Mouse (Mus musculus) ES-E14 (cell line): Measurements from ENCODE around the gene Olfr58. TPM values are rescaled to one million over a fixed set of nuclear protein-coding genes. Genes with fewer than 3 reads are reported as not detected.
"Not testable (repeated sequence)": the region's sequence is repeated elsewhere in the genome, so short reads cannot be mapped to it uniquely, and the experiment has no call there.

Experiments used
- DNase-seq: peaks from one replicate; pipeline ENCODE4 v3.0.0-alpha.2; 2013; ENCODE audit warnings: low read depth, low spot score
- H3K27ac ChIP-seq: 2 replicates; pipeline ENCODE4 v1.5.1; 2012; ENCODE audit warnings: low read depth, mild to moderate bottlenecking, low read length, moderate library complexity, mixed read lengths; ENCODE audit not compliant: poor library complexity, insufficient read depth, severe bottlenecking
- H3K36me3 ChIP-seq: 2 replicates; pipeline ENCODE4 v1.6.1; 2012; ENCODE audit warnings: mild to moderate bottlenecking, low read length, moderate library complexity, mixed read lengths; ENCODE audit not compliant: control insufficient read depth, poor library complexity, insufficient read depth, severe bottlenecking
- H3K4me1 ChIP-seq, 2 experiments: fragments of 150-350 bp in 1 of 2; sonication (generic) in 1 of 2; 2 replicates each; pipeline ENCODE4 v1.6.1; 2012; ENCODE audit warnings: low read length in 2 of 2, mild to moderate bottlenecking in 1 of 2, mixed read lengths in 1 of 2; ENCODE audit not compliant: control insufficient read depth in 2 of 2, insufficient read depth in 2 of 2, poor library complexity in 1 of 2
- H3K4me3 ChIP-seq, 2 experiments: fragments of 150-350 bp in 1 of 2; sonication (generic) in 1 of 2; 2 replicates each; pipeline ENCODE4 v1.5.1; 2012; ENCODE audit warnings: low read length in 2 of 2, low read depth in 1 of 2, mild to moderate bottlenecking in 1 of 2, mixed read lengths in 1 of 2; ENCODE audit not compliant: insufficient read depth in 1 of 2, poor library complexity in 1 of 2, severe bottlenecking in 1 of 2
- H3K9ac ChIP-seq: 2 replicates; pipeline ENCODE4 v1.6.1; 2012; ENCODE audit warnings: low read depth, mild to moderate bottlenecking, low read length, mixed read lengths; ENCODE audit not compliant: poor library complexity, insufficient read depth, severe bottlenecking
- H3K9me3 ChIP-seq: fragments of 150-350 bp; sonication (generic); 2 replicates; pipeline ENCODE4 v1.6.1; 2012; ENCODE audit warnings: low read depth, mild to moderate bottlenecking, low read length; ENCODE audit not compliant: control insufficient read depth, insufficient read depth
- CHD2 ChIP-seq: IDR thresholded peaks from 2 replicates; pipeline ENCODE4 v1.6.1; 2014; ENCODE audit warnings: mild to moderate bottlenecking, low read depth, low read length, inconsistent platforms
- HCFC1 ChIP-seq: IDR thresholded peaks from 2 replicates; pipeline ENCODE4 v1.6.1; 2012; ENCODE audit warnings: low read length, inconsistent platforms, borderline replicate concordance; ENCODE audit not compliant: insufficient read depth
- MAFK ChIP-seq: IDR thresholded peaks from 2 replicates; pipeline ENCODE4 v1.6.1; 2014; ENCODE audit warnings: mild to moderate bottlenecking, low read depth, low read length, inconsistent platforms; ENCODE audit not compliant: insufficient read depth
- ZC3H11A ChIP-seq: IDR thresholded peaks from 2 replicates; pipeline ENCODE4 v1.6.1; 2012; ENCODE audit warnings: low read depth, mild to moderate bottlenecking, inconsistent platforms, low read length, borderline replicate concordance
- ZNF384 ChIP-seq: IDR thresholded peaks from 2 replicates; pipeline ENCODE4 v1.6.1; 2012; ENCODE audit warnings: low read depth, low read length, inconsistent platforms
- in situ Hi-C, 2 experiments: fragments of 600-800 bp; cut with MboI; formaldehyde crosslinking; loops; one replicate each; pipeline ENCODE4 v1.15.1; 2025; ENCODE audit warnings: low sequenced_read_pairs in 2 of 2, inconsistent platforms in 1 of 2; ENCODE audit not compliant: unreplicated experiment in 2 of 2
- total RNA-seq: library from RNA; depleted of rRNA; stranded (reverse); fragments of 300-350 nt; gene quantifications from 2 replicates; pipeline ENCODE4 v1.2.3, GENCODE M21; 2012; rRNA removed

The Olfr58 gene
- total RNA-seq, result not detected in 2 replicates

DNA sequence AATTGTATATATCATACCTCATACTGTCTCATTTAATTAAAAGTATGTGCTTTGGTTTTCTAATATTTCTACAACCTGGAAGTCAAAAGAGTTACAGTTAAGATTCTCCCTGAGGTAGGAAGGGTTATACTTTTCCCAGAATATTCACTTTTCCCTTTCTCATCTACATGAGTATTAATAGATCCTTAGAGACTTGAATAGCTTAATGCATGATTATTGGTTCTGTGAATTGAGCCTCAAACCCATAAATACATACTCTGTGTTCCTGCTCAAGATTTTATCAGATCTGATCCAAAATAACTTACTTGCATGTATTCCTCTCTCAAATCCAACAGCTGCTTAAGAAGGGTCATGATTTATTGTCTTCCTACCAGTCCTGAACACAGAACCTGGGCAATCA, at the start of gene Olfr58:
TSS of gene Olfr58 (plus strand) at position 301 of the 400 bp plus-strand sequence.
- H3K4me1 ChIP-seq, result no peaks in the 10 kb centered on the region
- H3K4me3 ChIP-seq, result no peak within 1 kb of the TSS
- no peaks in the 10 kb centered on the region for H3K9me3 ChIP-seq
- no peak for DNase-seq
- H3K36me3 ChIP-seq, result no peaks in the 10 kb centered on the region
- H3K9ac ChIP-seq, result no peak within 1 kb of the TSS
- in situ Hi-C loops, result no loop called here
- TF ChIP-seq ZNF384, result no peak
- TF ChIP-seq ZC3H11A, result no peak
- no peak for TF ChIP-seq HCFC1
- no peak for TF ChIP-seq CHD2
- no peak for TF ChIP-seq MAFK
- H3K27ac ChIP-seq, result no peak within 1 kb of the TSS

DNA sequence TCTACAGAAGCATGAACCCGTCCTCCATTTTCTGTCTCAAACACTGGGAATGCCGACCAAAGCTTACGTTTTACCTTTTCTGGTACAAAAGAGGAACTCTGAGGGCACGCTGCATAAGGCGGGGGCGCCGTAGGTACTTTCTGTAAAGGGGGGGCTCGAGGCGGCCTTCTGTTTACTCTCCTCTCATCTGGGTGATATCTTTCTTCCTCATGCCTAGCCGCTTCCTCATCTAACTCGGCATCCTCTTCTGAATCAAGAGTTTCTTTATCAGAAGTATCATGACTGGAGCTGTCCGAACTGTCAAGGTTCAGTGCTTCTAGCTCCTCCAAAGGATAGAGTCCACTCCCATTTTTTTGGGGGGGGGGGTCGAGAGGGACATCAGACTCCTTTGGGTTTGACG, 10.9 kb upstream of the Olfr58 start:
- Histone ChIP-seq H3K27ac (no peak overlapping the region), H3K4me3 (no peak overlapping the region), H3K4me1 (no peaks in the 10 kb centered on the region), H3K9me3 (no peaks in the 10 kb centered on the region; the same call in 1 of the 2 replicates), H3K36me3 (no peaks in the 10 kb centered on the region), H3K9ac (no peak overlapping the region)
- in situ Hi-C loops, result no loop called here
- no peak for TF ChIP-seq ZNF384
- TF ChIP-seq CHD2, result no peak
- TF ChIP-seq HCFC1, result no peak
- no peak for TF ChIP-seq MAFK
- no peak for TF ChIP-seq ZC3H11A
- DNase-seq, result no peak

DNA sequence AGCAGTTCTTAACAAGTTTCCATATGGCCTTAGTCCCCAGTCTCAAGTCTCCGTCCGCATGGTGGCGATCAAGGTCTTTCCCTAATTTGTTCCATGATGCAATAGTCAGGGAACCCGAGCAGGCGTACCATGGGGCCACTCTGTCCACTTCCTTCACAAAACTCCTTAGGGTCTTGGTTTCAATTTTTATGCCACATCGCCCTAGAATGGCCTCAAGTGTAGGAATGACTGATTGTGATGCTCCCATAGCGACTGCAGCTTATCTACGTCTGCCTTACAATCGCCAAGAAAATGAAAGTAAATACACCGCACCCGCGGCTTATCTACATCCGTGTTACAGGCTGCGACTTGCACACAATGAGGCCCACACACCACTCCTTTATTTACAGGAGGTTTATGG, 10.4 kb upstream of the Olfr58 start:
- H3K9me3 ChIP-seq, result no peaks in the 10 kb centered on the region
- in situ Hi-C loops, result no loop called here

DNA sequence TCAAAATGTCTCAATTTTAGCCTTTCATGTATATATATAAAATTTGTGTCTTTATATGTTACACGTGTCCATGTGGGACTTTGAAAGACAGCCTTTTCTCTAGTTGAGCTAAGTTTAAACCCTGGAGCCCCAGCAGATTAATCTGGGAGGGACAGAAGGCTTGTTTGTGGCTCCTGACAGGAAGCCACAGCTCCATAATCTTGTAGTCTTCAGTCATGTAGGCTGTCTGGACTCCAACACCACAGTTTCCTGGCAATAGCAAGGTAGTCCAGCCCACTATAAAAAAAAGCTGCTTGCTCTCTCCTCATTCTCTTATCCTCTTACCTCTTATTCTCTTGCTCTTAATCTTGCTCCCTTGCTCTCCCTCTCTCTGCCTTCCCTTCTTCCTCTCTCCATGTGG, 22.9 kb downstream of the Olfr58 start:
- in situ Hi-C loops, result no loop called here
- Histone ChIP-seq H3K9ac (no peak overlapping the region), H3K9me3 (no peaks in the 10 kb centered on the region; the same call in 1 of the 2 replicates), H3K36me3 (no peaks in the 10 kb centered on the region), H3K4me3 (no peak overlapping the region), H3K27ac (no peak overlapping the region), H3K4me1 (no peaks in the 10 kb centered on the region)
- TF ChIP-seq HCFC1, result no peak
- no peak for TF ChIP-seq MAFK
- no peak for TF ChIP-seq CHD2
- TF ChIP-seq ZNF384, result no peak
- no peak for TF ChIP-seq ZC3H11A
- DNase-seq, result no peak

More for the DNA sequence above, 10.4 kb upstream of the Olfr58 start:
- Histone ChIP-seq H3K27ac (no peak overlapping the region), H3K9ac (no peak overlapping the region), H3K4me1 (no peaks in the 10 kb centered on the region), H3K36me3 (no peaks in the 10 kb centered on the region), H3K4me3 (no peak overlapping the region)
- TF ChIP-seq MAFK (no peak), ZNF384 (no peak), HCFC1 (no peak), ZC3H11A (no peak), CHD2 (no peak)
- DNase-seq, result no peak

DNA sequence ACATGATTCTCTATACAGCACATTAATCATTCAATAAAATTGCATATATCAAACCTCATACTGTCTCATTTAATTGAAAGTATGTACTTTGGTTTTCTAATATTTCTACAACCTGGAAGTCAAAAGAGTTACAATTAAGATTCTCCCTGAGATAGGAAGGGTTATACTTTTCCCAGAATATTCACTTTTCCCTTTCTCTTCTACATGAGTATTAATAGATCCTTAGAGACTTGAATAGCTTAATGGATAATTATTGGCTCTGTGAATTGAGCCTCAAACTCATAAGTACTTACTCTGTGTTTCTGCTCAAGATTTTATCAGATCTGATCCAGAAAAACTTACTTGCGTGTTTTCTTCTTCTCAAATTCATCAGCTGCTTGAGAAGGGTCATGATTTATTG, 24.5 kb downstream of the Olfr58 start, which contains the start of gene Olfr859:
TSS of gene Olfr859 (plus strand) at position 301 of the 400 bp plus-strand sequence.
- H3K4me1 ChIP-seq, H3K27ac ChIP-seq, H3K9me3 ChIP-seq, H3K4me3 ChIP-seq, H3K36me3 ChIP-seq, H3K9ac ChIP-seq, in situ Hi-C loops, DNase-seq: not testable (repeated sequence)

Other genes with a start within 250 kb of the Olfr58 start
- gene Olfr853, start 239.2 kb upstream of the Olfr58 start, total RNA-seq, result not detected in 2 replicates
- gene Olfr854, start 212.9 kb upstream of the Olfr58 start, total RNA-seq, result not detected in 2 replicates
- not detected in 2 replicates for gene Olfr855, start 197.7 kb upstream of the Olfr58 start, total RNA-seq
- gene Zfp317, start 158.2 kb upstream of the Olfr58 start, total RNA-seq, result 24.9 and 27.5 TPM in 2 replicates
- not detected in 2 replicates for gene Olfr857, start 70.8 kb upstream of the Olfr58 start, total RNA-seq
- gene Olfr859, start 24.6 kb downstream of the Olfr58 start, total RNA-seq, result not detected in 2 replicates
- gene Olfr860, start 69.5 kb downstream of the Olfr58 start, total RNA-seq, result not detected in 2 replicates
- gene Olfr862, start 107.7 kb downstream of the Olfr58 start, total RNA-seq, result not detected in 2 replicates
- gene Olfr77, start 136.6 kb downstream of the Olfr58 start, total RNA-seq, result 0.27 and 0.53 TPM in 2 replicates
- not detected in 2 replicates for gene Olfr866, start 247.8 kb downstream of the Olfr58 start, total RNA-seq